ENCODE assay signal across 8 mouse cellular contexts in the genomic region with DNA sequence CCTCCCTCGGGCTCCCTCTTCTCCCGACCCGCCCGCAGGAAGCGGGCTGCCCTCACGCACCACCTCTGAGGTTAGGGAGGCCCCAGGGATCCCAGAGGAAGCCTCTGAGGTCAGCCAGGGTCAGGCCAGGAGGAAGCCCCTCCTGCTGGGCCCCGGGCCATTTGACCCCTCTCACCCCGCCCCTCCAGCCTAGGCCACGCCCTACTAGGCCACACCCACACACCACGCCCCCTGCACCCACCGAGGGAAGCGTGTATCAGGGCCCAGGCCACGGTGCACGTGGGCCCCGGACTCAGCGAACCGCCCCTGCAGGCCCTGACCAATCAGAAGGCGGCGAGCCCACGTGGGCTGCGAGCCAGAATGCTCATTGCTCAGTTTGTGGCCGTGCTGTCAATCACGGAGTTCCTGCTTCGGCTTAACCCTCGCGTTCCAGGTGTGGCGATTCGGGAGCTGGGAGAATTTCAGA. TPM values are rescaled to one million over a fixed set of nuclear protein-coding genes. Genes with fewer than 3 reads are reported as not detected.
DNase-seq lines count a peak whose midpoint lies in the region; ATAC-seq and TF ChIP-seq lines count a peak whose summit lies in the region.

A gene (minus strand): TSS at position 336 of the 466 bp plus-strand sequence.

- H3K27me3 ChIP-seq in heart, embryonic 11.5 days (ENCODE audit: control insufficient read depth, insufficient read depth, low read length), result no peaks in the 10 kb centered on the region
- H3K27me3 ChIP-seq in kidney, embryonic 16.5 days (ENCODE audit: insufficient read depth, low read length), result no peaks in the 10 kb centered on the region
- H3K27me3 ChIP-seq in liver, adult 2 months (ENCODE audit: control insufficient read depth, insufficient read depth, low read length), result no peaks in the 10 kb centered on the region
- no peaks in the 10 kb centered on the region for H3K27me3 ChIP-seq in myocyte (ENCODE audit: control insufficient read depth, insufficient read depth, insufficient read length)
- H3K27me3 ChIP-seq in splenic B cell, adult 2 months (ENCODE audit: control insufficient read depth, insufficient read depth, low read length, poor library complexity, severe bottlenecking), result no peaks in the 10 kb centered on the region

- H3K27ac ChIP-seq in heart, embryonic 11.5 days (ENCODE audit: low read depth, low read length), result no peak within 1 kb of the TSS
- H3K27ac ChIP-seq in kidney, embryonic 16.5 days (ENCODE audit: low read length), result peak within 1 kb of the TSS; percentile 85
- H3K27ac ChIP-seq in liver, adult 2 months (replicated peaks; ENCODE audit: insufficient read depth, low read depth, low read length), result peak within 1 kb of the TSS; percentile 30

- H3K9me3 ChIP-seq in heart, embryonic 11.5 days (replicated peaks; ENCODE audit: control insufficient read depth, low read length), result no peaks in the 10 kb centered on the region
- no peaks in the 10 kb centered on the region for H3K9me3 ChIP-seq in kidney, embryonic 16.5 days (ENCODE audit: low read length)

- no peak for TF ChIP-seq POLR2A in liver, adult 2 months (IDR thresholded peaks at IDR 0.05; ENCODE audit: extremely low read depth, insufficient read depth, low read length)
- TF ChIP-seq POLR2A in myocyte (IDR thresholded peaks at IDR 0.05; ENCODE audit: insufficient read length, low read depth), result peak; percentile 14

- peaks cover 41% of the 10 kb centered on the region for H3K4me1 ChIP-seq in heart, embryonic 11.5 days (ENCODE audit: control insufficient read depth, insufficient read depth, low read length)
- peaks cover 69% of the 10 kb centered on the region for H3K4me1 ChIP-seq in kidney, embryonic 16.5 days (ENCODE audit: insufficient read depth, low read length)
- H3K4me1 ChIP-seq in liver, adult 2 months (ENCODE audit: control insufficient read depth, insufficient read depth, low read length), result peaks cover 10% of the 10 kb centered on the region

- H3K36me3 ChIP-seq in heart, embryonic 11.5 days (ENCODE audit: control insufficient read depth, insufficient read depth, low read length), result no peaks in the 10 kb centered on the region
- H3K36me3 ChIP-seq in kidney, embryonic 16.5 days (ENCODE audit: insufficient read depth, low read length), result no peaks in the 10 kb centered on the region
- H3K36me3 ChIP-seq in liver, adult 2 months (ENCODE audit: control insufficient read depth, insufficient read depth, low read length), result no peaks in the 10 kb centered on the region
- no peaks in the 10 kb centered on the region for H3K36me3 ChIP-seq in myocyte (ENCODE audit: control insufficient read depth, insufficient read depth)
- no peaks in the 10 kb centered on the region for H3K36me3 ChIP-seq in splenic B cell, adult 2 months (ENCODE audit: control insufficient read depth, insufficient read depth, low read length, poor library complexity, severe bottlenecking)

- H3K9ac ChIP-seq in heart, embryonic 11.5 days (ENCODE audit: low read depth, low read length), result peak within 1 kb of the TSS; percentile 44; the same call in 1 of the 2 replicates
- 0 out of 2 replicates have a peak within 1 kb of the TSS, but pooled peaks have one; percentile 32 for H3K9ac ChIP-seq in kidney, embryonic 16.5 days (replicated peaks; ENCODE audit: low read length)
- peak within 1 kb of the TSS; percentile 47 for H3K9ac ChIP-seq in liver, adult 2 months (ENCODE audit: low read depth, low read length)

- TF ChIP-seq CTCF in liver, adult 2 months (IDR thresholded peaks at IDR 0.05; ENCODE audit: low read depth, low read length), result no peak

- ATAC-seq in erythroblast, adult 5-6 weeks (replicated peaks; ENCODE audit: low FRiP score, poor library complexity, severe bottlenecking), result peak; percentile 69
- peak; percentile 86 for ATAC-seq in heart, embryonic 11.5 days (replicated peaks; ENCODE audit: insufficient number of reproducible peaks, low FRiP score, low TSS enrichment)
- ATAC-seq in kidney, embryonic 16.5 days (ENCODE audit: low FRiP score, low TSS enrichment), result peak; percentile 83

- H3K4me3 ChIP-seq in heart, embryonic 11.5 days (ENCODE audit: low read depth, low read length), result peak within 1 kb of the TSS; percentile 25
- peak within 1 kb of the TSS; percentile 29 for H3K4me3 ChIP-seq in kidney, embryonic 16.5 days (ENCODE audit: low read length)
- H3K4me3 ChIP-seq in liver, adult 2 months (ENCODE audit: insufficient read depth, low read depth, low read length), result peak within 1 kb of the TSS; percentile 15; the same call in 1 of the 2 replicates
- H3K4me3 ChIP-seq in myocyte, result no peak within 1 kb of the TSS

- peak; percentile 99 for DNase-seq in A20 (ENCODE audit: low read depth, low spot score)
- DNase-seq in brain, adult 2 months (ENCODE audit: low read depth, low spot score), result peak; percentile 97
- peak; percentile 87 for DNase-seq in liver, adult 2 months (ENCODE audit: extremely low read depth, low read depth, low spot score)
- DNase-seq in splenic B cell, adult 2 months (ENCODE audit: low read depth, low spot score), result peak; percentile 95

- H3ac ChIP-seq in myocyte (ENCODE audit: control insufficient read depth, insufficient read length), result no peak within 1 kb of the TSS

- peak within 1 kb of the TSS; percentile 63 for H3K4me2 ChIP-seq in heart, embryonic 11.5 days
- H3K4me2 ChIP-seq in kidney, embryonic 16.5 days (replicated peaks; ENCODE audit: low read depth, low read length), result peak within 1 kb of the TSS; percentile 51
- H3K4me2 ChIP-seq in myocyte (ENCODE audit: low read depth), result peak within 1 kb of the TSS; percentile 43

- WGBS in heart, embryonic 11.5 days (ENCODE audit: insufficient replicate concordance), result under 1% methylated on average over 27 of the region's 28 CpGs
- WGBS in kidney, embryonic 16.5 days, result 0% methylated on average over 25 of the region's 28 CpGs
- under 1% methylated on average over 28 of the region's 28 CpGs for WGBS in liver, adult 2 months

- no peaks in the 10 kb centered on the region for H3K79me2 ChIP-seq in liver, adult 2 months (ENCODE audit: control insufficient read depth, insufficient read depth, low read length)
- no peaks in the 10 kb centered on the region for H3K79me2 ChIP-seq in myocyte (ENCODE audit: control insufficient read depth, insufficient read depth)

TF ChIP-seq in myocyte, 11 proteins besides CTCF, POLR2A, EP300 and RAD21:
- TF ChIP-seq USF1 (IDR thresholded peaks at IDR 0.05; ENCODE audit: low read depth), result peak; percentile 52
- TF ChIP-seq MYOG (IDR thresholded peaks at IDR 0.05; ENCODE audit: control insufficient read depth in 1 of 3, insufficient read depth in 1 of 3, insufficient read length in 2 of 3, low read depth in 2 of 3), result no peak
- TF ChIP-seq SRF (IDR thresholded peaks at IDR 0.05; ENCODE audit: control insufficient read depth, insufficient read length, low read depth), result no peak
- no peak for TF ChIP-seq MYOD1 (IDR thresholded peaks at IDR 0.05; ENCODE audit: control insufficient read depth in 1 of 3, insufficient read length in 2 of 3, low read depth in 2 of 3)
- TF ChIP-seq E2F4 (IDR thresholded peaks at IDR 0.05; ENCODE audit: insufficient read depth), result no peak
- peak; percentile 78 for TF ChIP-seq TCF3 (IDR thresholded peaks at IDR 0.05; ENCODE audit: insufficient read length, low read depth)
- no peak for TF ChIP-seq TCF12 (IDR thresholded peaks at IDR 0.05; ENCODE audit: insufficient read depth, poor library complexity, severe bottlenecking)
- TF ChIP-seq REST (IDR thresholded peaks at IDR 0.05; ENCODE audit: insufficient read depth, insufficient read length), result no peak

RNA-seq across cellular contexts. Expression of the gene that starts here (rescaled TPM):
- 1.7 and 2.7 TPM in 2 replicates for total RNA-seq in erythroblast, adult 5-6 weeks (2015; ENCODE audit: low replicate concordance)
- total RNA-seq in erythroblast, adult 5-6 weeks (2017; ENCODE audit: low replicate concordance), result not detected in 2 replicates
- polyA plus RNA-seq in heart, embryonic 11.5 days (2014; fragmentation: Nextera tagmentation; extraction: Ambion mirVana), result 25.6 and 27.3 TPM in 2 replicates
- polyA plus RNA-seq in kidney, embryonic 16.5 days (2015; fragmentation: Nextera tagmentation; extraction: Ambion mirVana), result 18.5 and 22.8 TPM in 2 replicates
- total RNA-seq in liver, adult 2 months (2014; rRNA removed), result 0.94 and 1.6 TPM in 2 replicates
- 3.5 and 4.2 TPM in 2 replicates for polyA plus RNA-seq in liver, adult 2 months (2012; rRNA removed)
- polyA plus RNA-seq in myocyte (2012; fragmentation: generic; extraction: Trizol), result 15.3 TPM
